Comparison of ENCODE assay signal across 8 mouse cellular contexts in genomic region chr10:13983631-13984030, GRCm38 (mm10). TPM values are rescaled to one million over a fixed set of nuclear protein-coding genes. Genes with fewer than 3 reads are reported as not detected.
A peak's percentile ranks its signal among the peaks of the same experiment; 100 is the strongest.
DNase-seq lines count a peak whose midpoint lies in the region; ATAC-seq and TF ChIP-seq lines count a peak whose summit lies in the region.

No protein-coding gene starts in this region.

- TF ChIP-seq POLR2A in brain, embryonic 14.5 days (IDR thresholded peaks at IDR 0.05; ENCODE audit: borderline replicate concordance, extremely low read depth, insufficient read depth, insufficient read length, poor library complexity, severe bottlenecking) = no peak
- no peak for TF ChIP-seq POLR2A in liver, adult 2 months (IDR thresholded peaks at IDR 0.05; ENCODE audit: extremely low read depth, insufficient read depth, low read length)

- peaks cover 6% of the 10 kb centered on the region; the same call in 1 of the 2 replicates for H3K79me2 ChIP-seq in liver, adult 2 months (ENCODE audit: control insufficient read depth, insufficient read depth, low read length)

- H3K9ac ChIP-seq in forebrain, embryonic 12.5 days = no peak overlapping the region
- H3K9ac ChIP-seq in liver, adult 2 months (ENCODE audit: low read depth, low read length) = no peak overlapping the region
- no peak overlapping the region for H3K9ac ChIP-seq in midbrain, embryonic 16.5 days (ENCODE audit: low read depth, low read length)

- peaks cover 20% of the 10 kb centered on the region for H3K4me1 ChIP-seq in forebrain, embryonic 10.5 days
- H3K4me1 ChIP-seq in forebrain, embryonic 12.5 days = peaks cover 6% of the 10 kb centered on the region
- H3K4me1 ChIP-seq in liver, adult 2 months (ENCODE audit: control insufficient read depth, insufficient read depth, low read length) = peaks cover 19% of the 10 kb centered on the region
- 0 out of 2 replicates have a peak, but pooled peaks cover 9% of the 10 kb centered on the region for H3K4me1 ChIP-seq in midbrain, embryonic 16.5 days (ENCODE audit: control insufficient read depth, insufficient read depth, low read length)

- H3K9me3 ChIP-seq in forebrain, embryonic 10.5 days = no peaks in the 10 kb centered on the region
- H3K9me3 ChIP-seq in forebrain, embryonic 12.5 days = no peaks in the 10 kb centered on the region
- H3K9me3 ChIP-seq in midbrain, embryonic 16.5 days (replicated peaks; ENCODE audit: control insufficient read depth, low read length, poor library complexity, severe bottlenecking) = no peaks in the 10 kb centered on the region

- ATAC-seq in forebrain, embryonic 12.5 days (ENCODE audit: low FRiP score) = no peak
- ATAC-seq in hematopoietic stem cell, adult 5-6 weeks (replicated peaks in 1 of 2; ENCODE audit: insufficient read depth in 1 of 2, low FRiP score in 2 of 2, low TSS enrichment in 1 of 2, low read depth in 1 of 2, poor library complexity in 2 of 2, severe bottlenecking in 2 of 2) = peak; percentile 5 to 37; a peak in 2 of 4 replicates
- ATAC-seq in midbrain, embryonic 16.5 days = 0 out of 2 replicates have a peak, but pooled peaks have one; percentile 14
- no peak for ATAC-seq in erythroblast, adult 5-6 weeks (replicated peaks; ENCODE audit: low FRiP score, poor library complexity, severe bottlenecking)

- no peak for DNase-seq in forebrain, embryonic 10.5 days (ENCODE audit: extremely low spot score, low spot score)
- peak; percentile 48 for DNase-seq in brain, embryonic 14.5 days (ENCODE audit: low read depth)
- DNase-seq in liver, adult 2 months (ENCODE audit: extremely low read depth, low read depth, low spot score) = peak; percentile 80
- DNase-seq in left cerebral cortex, adult 18-20 months (ENCODE audit: low spot score in 2 of 2) = no peak

- no peaks in the 10 kb centered on the region for H3K36me3 ChIP-seq in forebrain, embryonic 10.5 days (replicated peaks)
- H3K36me3 ChIP-seq in forebrain, embryonic 12.5 days (replicated peaks) = no peaks in the 10 kb centered on the region
- no peaks in the 10 kb centered on the region for H3K36me3 ChIP-seq in liver, adult 2 months (ENCODE audit: control insufficient read depth, insufficient read depth, low read length)
- H3K36me3 ChIP-seq in midbrain, embryonic 16.5 days (ENCODE audit: control insufficient read depth, insufficient read depth, low read length) = no peaks in the 10 kb centered on the region

- 78% methylated on average over 12 of the region's 12 CpGs for WGBS in forebrain, embryonic 10.5 days
- 67% methylated on average over 12 of the region's 12 CpGs for WGBS in forebrain, embryonic 12.5 days
- 31% methylated on average over 12 of the region's 12 CpGs for WGBS in liver, adult 2 months
- WGBS in midbrain, embryonic 16.5 days = 51% methylated on average over 12 of the region's 12 CpGs

- H3K4me3 ChIP-seq in forebrain, embryonic 10.5 days = no peak overlapping the region
- no peak overlapping the region for H3K4me3 ChIP-seq in forebrain, embryonic 12.5 days (replicated peaks)
- no peak overlapping the region for H3K4me3 ChIP-seq in liver, adult 2 months (ENCODE audit: insufficient read depth, low read depth, low read length)
- H3K4me3 ChIP-seq in midbrain, embryonic 16.5 days (ENCODE audit: low read depth, low read length) = no peak overlapping the region

- no peak for TF ChIP-seq CTCF in brain, embryonic 14.5 days (IDR thresholded peaks at IDR 0.05; ENCODE audit: borderline replicate concordance, extremely low read depth, insufficient read depth, insufficient read length)
- TF ChIP-seq CTCF in liver, adult 2 months (IDR thresholded peaks at IDR 0.05; ENCODE audit: low read depth, low read length) = no peak

- H3K27ac ChIP-seq in forebrain, embryonic 10.5 days = 0 out of 2 replicates have a peak overlapping the region, but pooled peaks have one; percentile 91
- H3K27ac ChIP-seq in forebrain, embryonic 12.5 days = no peak overlapping the region
- peak overlapping the region; percentile 99 for H3K27ac ChIP-seq in liver, adult 2 months (replicated peaks; ENCODE audit: insufficient read depth, low read depth, low read length)
- H3K27ac ChIP-seq in midbrain, embryonic 16.5 days (ENCODE audit: low read length) = no peak overlapping the region; the same call in 1 of the 2 replicates

- H3K4me2 ChIP-seq in forebrain, embryonic 12.5 days = no peak overlapping the region
- peak overlapping the region; percentile 77 for H3K4me2 ChIP-seq in midbrain, embryonic 16.5 days (ENCODE audit: low read length)

- no peaks in the 10 kb centered on the region for H3K27me3 ChIP-seq in forebrain, embryonic 10.5 days (ENCODE audit: poor library complexity, severe bottlenecking)
- H3K27me3 ChIP-seq in forebrain, embryonic 12.5 days = no peaks in the 10 kb centered on the region
- no peaks in the 10 kb centered on the region for H3K27me3 ChIP-seq in liver, adult 2 months (ENCODE audit: control insufficient read depth, insufficient read depth, low read length)
- H3K27me3 ChIP-seq in midbrain, embryonic 16.5 days (ENCODE audit: control insufficient read depth, insufficient read depth, low read depth, low read length) = no peaks in the 10 kb centered on the region

RNA-seq across cellular contexts. Expression of gene Hivep2, which starts 17.8 kb away (rescaled TPM):
- polyA plus RNA-seq in forebrain, embryonic 10.5 days (2016; fragmentation: Nextera tagmentation; extraction: Ambion mirVana) = 1.0 TPM in 2 replicates
- polyA plus RNA-seq in forebrain, embryonic 12.5 days (2016; fragmentation: Nextera tagmentation; extraction: Ambion mirVana) = 4.5 and 5.2 TPM in 2 replicates
- 18.0 and 18.6 TPM in 2 replicates for polyA plus RNA-seq in brain, embryonic 14.5 days (2012; rRNA removed)
- 6.6 and 7.4 TPM in 2 replicates for total RNA-seq in hematopoietic stem cell, adult 5-6 weeks (2017)
- 5.4 and 6.4 TPM in 2 replicates for total RNA-seq in liver, adult 2 months (2014; rRNA removed)
- polyA plus RNA-seq in liver, adult 2 months (2012; rRNA removed) = 1.5 TPM in 2 replicates
- polyA plus RNA-seq in midbrain, embryonic 16.5 days (2015; fragmentation: Nextera tagmentation; extraction: Ambion mirVana) = 10.7 and 11.0 TPM in 2 replicates
- total RNA-seq in left cerebral cortex, adult 18-20 months (2021) = 100 to 1,000 TPM; 208 to 218 TPM
- 0.21 TPM in 1 of 2 replicates, not detected in the other for total RNA-seq in erythroblast, adult 5-6 weeks (2015; ENCODE audit: low replicate concordance)
- 0.51 and 0.56 TPM in 2 replicates for total RNA-seq in erythroblast, adult 5-6 weeks (2017; ENCODE audit: low replicate concordance)

Comparison
In these comparisons a context has a peak if more than half of its experiments do, and no peak if none do; other contexts are left out.
1. H3K27ac ChIP-seq: peak in forebrain, embryonic 10.5 days (single experiment) and liver, adult 2 months (single experiment); none in forebrain, embryonic 12.5 days (single experiment) and midbrain, embryonic 16.5 days (single experiment).
2. DNase-seq: peak in brain, embryonic 14.5 days (single experiment) and liver, adult 2 months (single experiment); none in forebrain, embryonic 10.5 days (single experiment) and left cerebral cortex, adult 18-20 months (0 of 2).
3. ATAC-seq: peak in hematopoietic stem cell, adult 5-6 weeks (2 of 2) and midbrain, embryonic 16.5 days (single experiment); none in forebrain, embryonic 12.5 days (single experiment) and erythroblast, adult 5-6 weeks (single experiment).